Mouse (Mus musculus) midbrain, embryonic 15.5 days (tissue): ENCODE data around the gene Kri1. TPM values are rescaled to one million over a fixed set of nuclear protein-coding genes. Genes with fewer than 3 reads are reported as not detected.
"Not testable (repeated sequence)": the region's sequence is repeated elsewhere in the genome, so short reads cannot be mapped to it uniquely, and the experiment has no call there.

ENCODE experiments used
- ATAC-seq: fragments of 200-750 bp; cut with Nextera tagmentation; replicated peaks from 2 replicates; pipeline ENCODE4 v1.8.0; 2017; ENCODE audit warnings: moderate TSS enrichment
- H3K27ac ChIP-seq: fragments of 300-500 bp; sonication (generic); 2 replicates; pipeline ENCODE4 v1.5.1; 2015; ENCODE audit warnings: mild to moderate bottlenecking, inconsistent platforms
- H3K27me3 ChIP-seq: fragments of 300-500 bp; sonication (generic); replicated peaks from 2 replicates; pipeline ENCODE4 v1.6.1; 2015; ENCODE audit warnings: inconsistent platforms
- H3K36me3 ChIP-seq: fragments of 300-500 bp; sonication (generic); replicated peaks from 2 replicates; pipeline ENCODE4 v1.6.1; 2015; ENCODE audit warnings: inconsistent platforms
- H3K4me1 ChIP-seq: fragments of 300-500 bp; sonication (generic); 2 replicates; pipeline ENCODE4 v1.6.1; 2015; ENCODE audit warnings: inconsistent platforms
- H3K4me2 ChIP-seq: fragments of 300-500 bp; sonication (generic); 2 replicates; pipeline ENCODE4 v1.6.1; 2015; ENCODE audit warnings: inconsistent platforms, mild to moderate bottlenecking, moderate library complexity
- H3K4me3 ChIP-seq: fragments of 300-500 bp; sonication (generic); 2 replicates; pipeline ENCODE4 v1.5.1; 2015; ENCODE audit warnings: mild to moderate bottlenecking, inconsistent platforms
- H3K9ac ChIP-seq: fragments of 300-500 bp; sonication (generic); 2 replicates; pipeline ENCODE4 v1.6.1; 2015; ENCODE audit warnings: mild to moderate bottlenecking, inconsistent platforms
- H3K9me3 ChIP-seq: fragments of 300-500 bp; sonication (generic); 2 replicates; pipeline ENCODE4 v1.6.1; 2016; ENCODE audit warnings: inconsistent platforms
- WGBS: fragments of 180-500 bp; shearing (Covaris S2); methylation state at CpG from one replicate; pipeline ENCODE4 v1.1.7; 2015; ENCODE audit warnings: mixed read lengths; 5-methylcytosine and 5-hydroxymethylcytosine counted together
- polyA plus RNA-seq: library from polyadenylated mRNA; unstranded; fragments of >200 nt; fragmentation: Nextera tagmentation; extraction: Ambion mirVana; gene quantifications from 2 replicates; pipeline ENCODE4 v1.2.1, GENCODE M21; 2015

Gene Kri1
- polyA plus RNA-seq, 1 experiment from 2014 or later: 17.1 TPM

DNA sequence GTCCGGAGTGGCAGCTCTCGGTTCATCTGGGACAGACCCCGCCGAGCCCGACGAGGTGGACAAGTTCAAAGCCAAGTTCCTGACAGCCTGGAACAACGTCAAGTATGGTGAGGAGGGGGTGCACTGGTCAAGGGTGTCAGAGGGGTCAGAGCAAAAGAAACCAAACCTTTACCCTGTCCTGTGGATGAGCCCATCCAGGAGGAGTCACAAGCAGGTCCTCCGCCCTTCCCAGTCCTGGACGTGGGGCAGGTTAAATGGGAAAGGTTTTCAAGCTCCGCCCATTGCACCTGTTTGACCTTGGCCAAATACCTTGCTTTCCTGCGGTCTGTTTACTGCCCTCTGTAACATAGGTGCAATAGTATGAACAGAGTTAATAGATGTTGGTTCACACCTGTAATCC lies 22.2 kb downstream of the Kri1 start:
- WGBS: 7% methylated on average over 11 of the region's 11 CpGs
- H3K4me3 ChIP-seq: peak overlapping the region; percentile 88
- ATAC-seq: no peak
- no peaks in the 10 kb centered on the region for H3K27me3 ChIP-seq
- H3K4me2 ChIP-seq: peak overlapping the region; percentile 80
- peak overlapping the region; percentile 74; the same call in 1 of the 2 replicates for H3K27ac ChIP-seq
- H3K4me1 ChIP-seq: peaks cover 21% of the 10 kb centered on the region
- peak overlapping the region; percentile 89 for H3K9ac ChIP-seq
- peaks cover 9% of the 10 kb centered on the region for H3K36me3 ChIP-seq
- no peaks in the 10 kb centered on the region for H3K9me3 ChIP-seq

DNA sequence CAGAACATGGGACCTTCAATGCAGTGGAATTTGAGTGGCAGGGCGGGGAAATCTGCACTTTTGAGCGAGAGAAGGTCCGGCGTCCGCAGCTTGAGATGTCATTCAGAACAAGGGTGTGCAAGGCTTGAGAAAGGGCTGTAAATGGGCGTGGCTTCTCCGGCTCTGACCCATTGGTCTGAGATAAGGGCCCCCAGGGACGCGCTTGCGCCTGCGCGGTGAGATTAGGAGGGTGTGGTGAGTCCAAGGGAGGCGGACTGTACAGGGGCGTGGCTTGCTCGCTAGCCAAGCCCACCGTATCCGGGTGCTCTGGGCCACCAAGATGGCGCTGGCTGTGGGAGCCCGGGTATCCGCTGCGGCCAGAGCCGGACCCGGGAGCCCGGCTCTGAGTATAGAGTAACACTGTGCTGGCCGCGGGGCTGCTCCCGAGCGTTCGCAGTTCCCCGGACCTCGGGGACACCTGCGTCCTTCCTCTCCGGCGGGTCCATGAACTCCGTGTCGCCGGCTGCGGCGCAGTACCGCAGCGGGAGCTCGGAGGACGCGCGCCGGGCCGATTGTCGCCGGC lies 22.7 kb downstream of the Kri1 start, which contains the start of gene Atg4d:
TSS of gene Atg4d (plus strand) at position 294 of the 562 bp plus-strand sequence.
- Histone ChIP-seq H3K4me1 (peaks cover 21% of the 10 kb centered on the region), H3K27ac (peak within 1 kb of the TSS; percentile 74), H3K27me3 (no peaks in the 10 kb centered on the region), H3K4me3 (peak within 1 kb of the TSS; percentile 88), H3K36me3 (peaks cover 4% of the 10 kb centered on the region), H3K9ac (peak within 1 kb of the TSS; percentile 89), H3K9me3 (no peaks in the 10 kb centered on the region), H3K4me2 (peak within 1 kb of the TSS; percentile 80)
- peak; percentile 97 for ATAC-seq
- under 1% methylated on average over 47 of the region's 49 CpGs for WGBS

DNA sequence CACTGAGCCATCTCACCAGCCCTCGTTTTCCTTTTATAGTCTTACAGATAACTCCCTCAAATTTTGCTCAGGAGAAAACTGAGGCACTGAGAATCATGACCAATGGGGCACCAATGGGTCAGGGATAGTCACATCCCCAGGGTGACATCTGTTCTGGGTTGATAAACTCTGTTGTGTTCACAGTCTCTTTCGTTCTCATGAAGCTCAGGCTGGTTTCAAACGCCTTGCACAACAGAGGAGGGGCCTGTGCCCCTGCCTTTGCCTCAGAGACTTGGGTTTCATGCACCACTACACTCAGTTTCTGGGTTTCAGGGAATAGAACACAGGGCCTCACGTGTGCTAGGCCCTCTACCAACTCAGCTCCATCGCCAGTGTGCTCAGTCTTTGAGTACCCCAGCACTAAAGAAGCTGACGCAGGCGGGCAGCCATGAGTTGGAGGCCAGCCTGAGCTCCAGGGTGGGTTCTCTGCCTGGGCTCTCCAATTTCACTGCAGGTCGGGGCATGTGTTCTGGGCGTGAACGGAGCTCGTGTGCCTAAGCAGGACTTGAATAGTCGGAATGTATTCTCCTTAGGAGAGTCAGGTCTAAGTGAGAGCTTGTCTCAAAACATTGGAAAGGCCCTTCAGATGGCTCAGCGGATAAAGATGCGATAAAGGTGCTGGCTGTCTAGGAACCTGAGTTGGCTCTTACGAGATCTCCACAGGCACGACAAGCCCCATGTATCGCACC lies 23.3 kb downstream of the Kri1 start:
- Histone ChIP-seq H3K9ac (peak overlapping the region; percentile 44), H3K4me2 (peak overlapping the region; percentile 80), H3K27ac (peak overlapping the region; percentile 72), H3K4me1 (peaks cover 21% of the 10 kb centered on the region), H3K36me3 (no peaks in the 10 kb centered on the region; the same call in 1 of the 2 replicates), H3K9me3 (no peaks in the 10 kb centered on the region), H3K27me3 (no peaks in the 10 kb centered on the region), H3K4me3 (peak overlapping the region; percentile 88)
- 19% methylated on average over 17 of the region's 17 CpGs for WGBS
- ATAC-seq: peak; percentile 29

DNA sequence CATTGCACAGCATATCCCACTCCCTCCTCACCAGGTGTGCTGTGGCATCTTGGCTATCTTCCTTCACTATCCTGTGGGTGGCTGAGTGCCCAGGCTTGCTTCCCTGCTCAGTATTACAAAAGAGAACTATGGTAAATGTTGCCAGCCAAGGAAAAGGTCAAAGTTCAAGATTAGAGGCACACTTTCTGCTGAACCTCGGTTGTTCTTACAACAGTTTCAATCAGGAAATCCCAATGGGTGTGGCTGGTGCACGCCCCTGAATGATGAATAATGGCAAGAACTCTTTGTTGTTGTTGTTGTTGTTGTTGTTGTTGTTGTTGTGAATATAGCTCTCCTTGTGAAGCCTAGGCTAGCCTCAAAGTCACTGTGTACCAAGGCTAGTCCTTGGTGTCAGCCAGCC lies 25.9 kb downstream of the Kri1 start:
- H3K4me2 ChIP-seq: no peak overlapping the region
- H3K27ac ChIP-seq: no peak overlapping the region
- WGBS: 58% methylated on average over 2 of the region's 2 CpGs

DNA sequence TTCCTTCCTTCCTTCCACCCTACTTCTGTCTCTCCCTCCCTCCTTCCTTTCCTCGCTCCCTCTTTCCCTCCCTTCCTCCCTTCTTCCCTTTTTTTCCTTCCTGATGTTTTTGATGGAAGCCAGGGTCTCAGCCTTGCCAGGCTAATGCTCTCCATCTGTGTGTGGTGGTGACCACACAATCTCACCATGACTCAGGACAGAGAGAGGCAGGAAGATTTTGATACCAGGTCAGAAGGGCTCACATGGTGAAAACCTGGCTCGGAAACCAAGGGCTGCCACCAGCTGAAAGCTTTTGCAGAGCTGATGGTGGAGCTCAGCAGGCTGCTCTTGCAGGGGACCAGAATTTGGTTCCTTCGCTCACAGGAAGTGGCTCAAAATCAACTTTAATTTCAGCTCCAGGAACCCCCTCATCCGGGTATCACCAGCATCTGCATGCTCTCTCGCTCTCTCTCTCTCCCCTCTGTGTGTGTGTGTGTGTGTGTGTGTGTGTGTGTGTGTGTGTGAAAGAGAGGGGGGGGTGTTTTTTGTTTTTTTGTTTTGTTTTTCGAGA lies 27.2 kb downstream of the Kri1 start:
- Histone ChIP-seq H3K9me3 (no peaks in the 10 kb centered on the region), H3K27me3 (no peaks in the 10 kb centered on the region), H3K4me1 (peaks cover 7% of the 10 kb centered on the region; the same call in 1 of the 2 replicates), H3K4me2 (no peak overlapping the region), H3K9ac (no peak overlapping the region), H3K4me3 (no peak overlapping the region), H3K27ac (no peak overlapping the region), H3K36me3 (no peaks in the 10 kb centered on the region)
- no peak for ATAC-seq
- WGBS: 82% methylated on average over 6 of the region's 6 CpGs

More for the DNA sequence above, 25.9 kb downstream of the Kri1 start:
- no peak for ATAC-seq
- Histone ChIP-seq H3K36me3 (no peaks in the 10 kb centered on the region), H3K4me1 (peaks cover 19% of the 10 kb centered on the region), H3K27me3 (no peaks in the 10 kb centered on the region), H3K9ac (no peak overlapping the region), H3K9me3 (no peaks in the 10 kb centered on the region), H3K4me3 (no peak overlapping the region)

DNA sequence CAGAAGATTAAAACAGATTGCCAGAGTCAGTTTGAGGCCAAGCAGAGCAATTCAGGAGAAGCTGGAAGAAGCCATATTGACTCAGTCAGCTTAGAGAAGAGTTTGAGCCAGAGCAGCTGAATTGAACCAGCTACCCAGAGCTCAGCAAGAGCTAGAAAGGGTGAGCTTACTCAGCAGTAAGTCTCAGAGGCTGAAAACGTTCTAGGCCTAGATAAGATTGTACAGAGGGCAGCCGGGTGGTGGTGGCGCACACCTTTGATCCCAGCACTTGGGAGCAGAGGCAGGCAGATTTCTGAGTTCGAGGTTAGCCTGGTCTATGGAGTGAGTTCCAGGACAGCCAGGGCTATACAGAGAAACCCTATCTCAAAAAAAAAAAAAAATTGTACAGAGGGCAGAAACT lies 31.4 kb downstream of the Kri1 start:
- not testable (repeated sequence) for H3K4me2 ChIP-seq, H3K27ac ChIP-seq, H3K9ac ChIP-seq, H3K4me1 ChIP-seq, H3K9me3 ChIP-seq, H3K4me3 ChIP-seq, H3K27me3 ChIP-seq, H3K36me3 ChIP-seq, ATAC-seq
- WGBS: 83% methylated on average over 4 of the region's 4 CpGs

DNA sequence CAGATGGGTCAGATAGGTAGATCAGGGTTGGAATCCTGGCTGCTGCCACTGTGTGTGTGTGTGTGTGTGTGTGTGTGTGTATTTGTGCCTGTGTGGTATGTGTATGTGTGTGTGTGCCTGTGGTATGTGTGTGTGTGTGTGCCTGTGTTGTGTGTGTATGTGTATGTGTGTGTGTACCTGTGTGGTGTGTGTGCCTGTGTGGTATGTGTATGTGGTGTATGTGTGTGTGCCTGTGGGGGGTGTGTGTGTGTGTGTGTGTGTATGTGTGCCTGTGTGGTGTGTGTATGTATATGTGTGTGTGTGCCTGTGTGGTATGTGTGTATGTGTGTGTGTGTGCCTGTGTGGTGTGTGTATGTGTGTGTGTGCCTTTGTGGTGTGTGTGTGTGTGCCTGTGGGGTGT lies 33.1 kb downstream of the Kri1 start:
- Histone ChIP-seq H3K27me3 (peaks cover 13% of the 10 kb centered on the region), H3K4me2 (no peak overlapping the region), H3K9ac (no peak overlapping the region), H3K4me3 (no peak overlapping the region), H3K27ac (no peak overlapping the region), H3K36me3 (no peaks in the 10 kb centered on the region), H3K9me3 (no peaks in the 10 kb centered on the region), H3K4me1 (no peaks in the 10 kb centered on the region)
- no peak for ATAC-seq

DNA sequence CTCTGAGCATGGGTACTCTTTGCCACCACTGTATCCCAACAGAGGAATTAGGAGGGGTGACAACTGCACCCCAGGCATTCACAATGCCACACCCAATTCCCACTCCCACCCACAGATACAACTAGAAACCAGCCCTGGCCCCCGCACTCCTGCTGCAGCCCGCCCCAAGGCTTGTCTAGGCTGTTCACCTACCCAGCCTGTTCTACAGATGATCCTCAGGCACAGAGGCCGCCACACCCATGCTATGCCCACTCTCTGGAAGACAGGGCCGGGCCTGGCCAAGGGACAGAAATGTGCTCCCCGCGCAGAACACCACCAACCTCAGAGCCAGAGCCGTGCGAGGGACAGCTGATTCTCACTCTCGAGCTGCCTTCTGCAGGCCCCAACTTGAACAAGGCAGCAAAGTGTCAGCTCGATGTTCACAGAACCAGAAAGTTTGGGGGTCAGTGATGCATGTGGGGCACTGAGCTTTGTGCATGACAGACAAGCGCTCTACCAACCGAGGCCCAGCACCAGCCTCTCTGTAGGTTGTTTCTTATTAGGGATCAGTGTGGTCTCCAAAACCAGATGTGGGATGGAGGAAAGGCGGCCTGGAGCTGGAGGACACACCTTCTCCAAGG lies 36.5 kb downstream of the Kri1 start:
- no peak for ATAC-seq
- WGBS: 76% methylated on average over 13 of the region's 13 CpGs
- no peak overlapping the region for H3K4me2 ChIP-seq

DNA sequence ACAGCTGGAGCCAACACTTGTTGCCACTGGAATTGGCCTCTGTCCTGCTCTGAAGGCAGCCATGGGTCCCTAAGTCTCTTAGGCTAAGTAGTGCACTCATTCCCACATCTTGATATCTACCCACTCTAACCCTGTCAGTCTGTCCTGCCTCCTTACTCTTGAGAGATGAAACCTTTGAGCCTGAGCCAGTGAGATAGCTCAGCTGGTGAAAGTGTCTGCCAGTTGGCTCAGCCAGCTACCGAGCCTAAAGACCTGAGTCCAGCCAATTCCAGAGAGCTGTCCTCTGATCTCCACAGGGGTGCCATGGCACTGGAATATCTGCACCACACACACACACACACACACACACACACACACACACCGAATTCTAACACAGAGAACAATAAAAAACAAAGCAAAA lies 37.3 kb downstream of the Kri1 start:
- 61% methylated on average over 2 of the region's 2 CpGs for WGBS
- no peaks in the 10 kb centered on the region for H3K36me3 ChIP-seq
- no peaks in the 10 kb centered on the region for H3K9me3 ChIP-seq
- ATAC-seq: no peak
- no peak overlapping the region for H3K27ac ChIP-seq
- no peak overlapping the region for H3K9ac ChIP-seq
- peaks cover under 1% of the 10 kb centered on the region; the same call in 1 of the 2 replicates for H3K4me1 ChIP-seq
- H3K4me3 ChIP-seq: no peak overlapping the region
- H3K27me3 ChIP-seq: peaks cover 50% of the 10 kb centered on the region
- no peak overlapping the region for H3K4me2 ChIP-seq

More for the DNA sequence above, 36.5 kb downstream of the Kri1 start:
- H3K9me3 ChIP-seq: no peaks in the 10 kb centered on the region
- H3K27me3 ChIP-seq: peaks cover 43% of the 10 kb centered on the region
- H3K9ac ChIP-seq: no peak overlapping the region
- no peak overlapping the region for H3K27ac ChIP-seq
- H3K4me1 ChIP-seq: no peaks in the 10 kb centered on the region
- H3K36me3 ChIP-seq: no peaks in the 10 kb centered on the region
- no peak overlapping the region for H3K4me3 ChIP-seq

DNA sequence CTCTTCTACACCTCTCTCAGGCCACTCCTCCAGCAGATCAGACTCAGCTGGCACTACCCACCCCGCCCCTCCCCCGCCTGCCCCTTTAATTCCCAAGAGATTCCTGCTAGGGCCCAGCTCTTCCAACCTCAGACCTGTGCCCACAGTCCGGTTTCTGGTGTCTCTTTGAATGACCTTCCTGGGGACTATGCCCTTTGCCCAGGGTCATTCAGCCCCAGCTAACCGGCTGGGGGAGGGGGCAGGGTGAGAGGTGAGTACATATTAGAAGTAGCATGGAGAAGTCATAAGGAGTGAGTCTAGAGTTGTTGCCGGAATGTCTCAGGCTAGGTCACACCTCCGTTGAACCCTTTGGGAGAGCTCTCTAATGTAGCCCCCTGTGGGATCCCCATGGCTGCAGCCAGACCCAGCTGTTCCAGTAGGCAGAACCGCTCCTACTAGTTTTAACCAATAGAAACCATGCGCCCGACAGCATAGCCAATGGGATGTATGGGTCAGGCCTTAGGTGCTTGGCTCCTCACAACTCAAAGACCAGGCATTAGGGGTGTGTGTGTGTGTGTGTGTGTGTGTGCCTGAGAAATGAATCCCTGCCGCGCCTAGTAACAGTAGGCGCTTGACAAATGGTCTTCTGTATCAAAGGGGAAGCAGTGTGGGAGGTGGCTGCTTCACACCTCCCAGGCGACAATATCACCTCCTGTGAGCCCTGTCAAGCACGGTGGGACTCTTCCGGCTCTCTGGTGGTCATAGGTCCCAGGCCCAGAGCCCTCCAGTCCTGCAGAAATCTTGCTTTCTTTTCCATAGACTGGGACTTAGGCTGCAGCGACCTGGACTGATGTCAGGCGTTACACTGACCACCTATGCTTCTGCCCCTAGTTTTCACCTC lies 37.9 kb downstream of the Kri1 start:
- 39% methylated on average over 17 of the region's 17 CpGs for WGBS

DNA sequence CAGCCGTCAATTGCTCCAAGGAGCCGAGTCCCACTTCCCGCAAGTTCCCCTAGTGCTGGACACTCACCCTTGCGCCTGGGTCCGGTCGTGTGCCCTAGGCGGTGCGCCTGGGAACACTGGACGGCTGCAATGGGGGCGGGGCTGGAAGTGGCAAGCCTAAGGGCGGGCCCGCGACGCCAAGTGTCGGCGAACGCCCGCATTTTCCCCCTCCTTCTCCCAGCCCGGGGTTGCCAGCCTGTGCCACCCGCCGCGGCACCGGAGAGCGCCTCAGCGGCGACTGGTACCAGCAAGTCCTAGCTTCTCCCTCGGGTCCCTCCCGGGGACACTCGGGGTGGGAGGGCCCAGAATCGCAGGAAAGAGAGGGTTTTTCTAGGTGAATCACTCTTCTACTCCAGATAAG lies 39.4 kb downstream of the Kri1 start, which contains the start of gene S1pr5:
TSS of gene S1pr5 (minus strand) at position 118 of the 400 bp plus-strand sequence.
- ATAC-seq: no peak
- H3K4me2 ChIP-seq: peak within 1 kb of the TSS; percentile 12; the same call in 1 of the 2 replicates
- peaks cover 19% of the 10 kb centered on the region for H3K4me1 ChIP-seq
- peaks cover 72% of the 10 kb centered on the region for H3K27me3 ChIP-seq
- no peak within 1 kb of the TSS for H3K9ac ChIP-seq
- no peak within 1 kb of the TSS for H3K27ac ChIP-seq
- no peak within 1 kb of the TSS for H3K4me3 ChIP-seq
- H3K36me3 ChIP-seq: no peaks in the 10 kb centered on the region
- no peaks in the 10 kb centered on the region for H3K9me3 ChIP-seq
- under 1% methylated on average over 30 of the region's 30 CpGs for WGBS

More for the DNA sequence above, 37.9 kb downstream of the Kri1 start:
- H3K9me3 ChIP-seq: no peaks in the 10 kb centered on the region
- peaks cover 57% of the 10 kb centered on the region for H3K27me3 ChIP-seq
- H3K9ac ChIP-seq: no peak overlapping the region
- H3K36me3 ChIP-seq: no peaks in the 10 kb centered on the region
- no peak overlapping the region for H3K27ac ChIP-seq
- H3K4me2 ChIP-seq: no peak overlapping the region
- H3K4me3 ChIP-seq: no peak overlapping the region
- H3K4me1 ChIP-seq: peaks cover 7% of the 10 kb centered on the region
- ATAC-seq: no peak
